Mouse (Mus musculus) layer of hippocampus, adult 11-12 months (tissue): ENCODE data around the gene Baz2b.
"Not testable (repeated sequence)": the region's sequence is repeated elsewhere in the genome, so short reads cannot be mapped to it uniquely, and the experiment has no call there.

ENCODE experiments used
- DNase-seq: peaks from one replicate; pipeline ENCODE4 v3.0.0; 2022; ENCODE audit warnings: low spot score

Baz2b gene

DNA sequence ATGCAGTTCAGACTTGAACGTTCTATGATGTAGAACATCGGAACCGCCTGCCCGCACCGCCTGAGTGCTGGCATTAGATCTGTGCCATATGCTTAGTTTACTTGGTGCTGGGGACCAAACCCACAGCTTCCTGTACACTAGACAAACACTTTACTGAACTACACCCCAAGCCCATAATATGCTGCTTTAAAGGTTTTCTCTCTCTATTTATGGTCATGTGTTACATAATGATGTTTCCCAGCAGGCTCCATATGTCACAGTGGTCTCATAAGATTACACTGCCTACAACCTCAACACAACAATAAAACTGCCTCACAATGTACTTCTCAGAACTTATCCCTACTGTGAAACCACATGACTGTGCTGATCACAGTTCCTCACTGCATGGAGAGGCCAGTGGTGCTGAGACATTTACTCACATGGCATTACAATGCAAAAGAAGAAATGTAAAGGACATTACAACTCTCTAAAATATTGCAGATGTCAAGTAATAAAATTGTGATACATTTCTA is 9.5 kb downstream of the Baz2b start:
- DNase-seq: no peak

- DNase-seq: no peak
These were observed 12.8 kb downstream of the Baz2b start for GRCm38 (mm10) chr2:60196841-60197240.

DNA sequence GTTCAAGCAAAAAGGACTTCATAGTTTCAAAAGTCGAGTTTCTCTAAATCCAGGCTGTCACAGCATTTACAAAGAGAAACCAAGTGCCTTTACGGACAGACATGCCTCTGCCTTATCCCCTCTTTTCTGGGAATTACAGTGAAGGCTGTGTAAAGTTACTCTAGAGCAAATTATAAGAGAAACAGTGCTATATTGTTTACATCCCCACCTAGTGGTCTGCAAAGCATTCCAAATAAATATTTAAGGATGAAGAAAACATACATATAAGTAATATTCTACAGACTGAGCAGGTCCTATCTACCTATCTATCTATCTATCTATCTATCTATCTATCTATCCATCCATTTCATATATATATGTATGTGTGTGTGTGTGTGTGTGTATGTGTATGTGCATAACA is 27.9 kb downstream of the Baz2b start:
- no peak for DNase-seq

GRCm38 (mm10) chr2:60177490-60177889 is 32.1 kb downstream of the Baz2b start:
- no peak for DNase-seq

GRCm38 (mm10) chr2:60176087-60176486 is 33.6 kb downstream of the Baz2b start:
- DNase-seq: peak; percentile 13

DNA sequence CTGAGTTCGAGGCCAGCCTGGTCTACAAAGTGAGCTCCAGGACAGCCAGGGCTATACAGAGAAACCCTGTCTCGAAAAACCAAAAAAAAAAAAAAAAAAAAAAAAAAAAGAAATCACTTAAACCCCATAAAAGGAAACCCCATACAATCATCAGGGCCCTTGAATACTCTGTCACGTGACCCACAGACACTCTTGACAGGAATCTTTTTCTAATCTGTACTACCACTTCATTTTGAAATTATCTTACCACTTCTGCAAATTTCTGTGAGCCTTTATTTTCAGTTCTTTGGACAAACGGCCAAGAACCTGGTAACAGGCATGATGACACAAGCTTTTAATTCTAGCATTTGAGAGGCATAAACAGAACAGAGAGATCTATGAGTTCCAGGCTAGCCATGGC is 34.6 kb downstream of the Baz2b start:
- DNase-seq: no peak

DNA sequence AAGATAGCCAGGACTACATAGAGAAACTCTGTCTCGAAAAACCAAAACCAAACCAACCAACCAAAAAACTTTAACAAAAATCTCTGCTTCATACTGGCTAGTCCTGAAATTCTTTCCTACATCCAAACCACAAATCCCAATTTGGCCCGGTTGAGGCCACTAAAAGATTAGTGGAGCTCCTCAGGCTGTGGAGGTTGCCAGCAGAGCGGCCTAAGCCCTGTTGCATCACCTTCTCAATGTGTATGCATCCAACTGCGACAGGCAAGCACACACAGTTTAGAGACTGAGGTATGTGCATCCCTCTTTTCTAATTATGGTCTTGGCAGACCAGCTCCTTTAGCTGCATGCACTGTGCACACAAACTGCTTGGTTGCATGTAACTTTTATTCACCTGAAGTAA is 36.0 kb downstream of the Baz2b start:
- no peak for DNase-seq

GRCm38 (mm10) chr2:60173190-60173589 is 36.4 kb downstream of the Baz2b start:
- DNase-seq: no peak

DNA sequence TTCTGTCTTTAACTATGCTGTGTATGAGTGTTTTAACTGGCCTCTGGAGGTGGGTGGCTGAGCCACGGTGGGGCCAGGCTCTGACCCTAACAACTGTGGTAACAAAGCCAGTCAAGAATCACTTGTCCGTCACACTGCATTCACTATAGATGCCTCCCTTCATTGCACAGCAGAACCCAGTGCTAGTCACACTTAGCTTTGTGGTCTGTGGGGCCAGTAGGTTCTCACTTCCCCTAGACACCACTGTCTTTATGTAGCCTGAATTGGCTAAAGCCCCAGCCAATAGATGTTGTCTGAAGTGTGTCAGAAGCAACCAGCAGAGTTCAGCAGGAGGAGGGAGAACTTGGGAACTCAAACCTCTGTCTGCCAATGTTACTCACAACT is 37.1 kb downstream of the Baz2b start:
- DNase-seq: peak; percentile 9

DNA sequence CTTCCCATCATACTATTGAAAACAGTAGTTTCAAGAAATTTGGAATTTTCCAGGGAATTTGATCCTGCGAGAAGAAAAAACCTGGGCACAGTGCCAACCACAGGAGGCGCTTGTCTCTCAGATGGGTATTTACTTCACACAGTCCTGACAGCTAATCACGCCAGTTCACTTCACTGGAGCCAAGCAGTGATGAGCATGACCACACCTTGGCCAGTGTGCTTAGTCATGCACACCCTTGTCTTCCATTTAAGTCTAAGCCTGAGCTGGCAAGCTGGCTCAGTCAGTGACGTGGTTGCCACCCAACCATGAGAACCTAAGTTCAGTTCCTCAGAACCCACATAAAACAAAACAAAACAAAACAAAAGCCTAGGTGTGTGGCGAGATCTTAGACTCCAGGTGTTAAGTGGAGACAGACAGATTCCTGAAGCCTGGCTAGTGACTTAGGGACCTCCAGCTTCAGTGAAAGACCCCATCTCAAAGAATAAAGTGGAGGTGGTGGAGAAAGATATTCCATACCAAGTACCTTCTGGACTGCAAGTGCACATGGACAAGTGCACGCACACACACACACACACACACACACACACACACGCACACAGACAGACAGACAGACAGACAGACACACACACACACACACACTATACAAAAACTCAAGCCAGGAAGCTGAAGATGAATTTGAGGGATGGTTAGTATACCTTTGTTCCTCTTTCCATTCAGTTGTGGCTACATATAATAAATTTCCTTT is 37.7 kb downstream of the Baz2b start:
- DNase-seq: peak; percentile 17

- DNase-seq: no peak
These were observed 42.8 kb downstream of the Baz2b start for GRCm38 (mm10) chr2:60166878-60167277.

GRCm38 (mm10) chr2:60165679-60166078 is 44.0 kb downstream of the Baz2b start:
- DNase-seq: no peak

GRCm38 (mm10) chr2:60163744-60164143 is 45.9 kb downstream of the Baz2b start:
- DNase-seq: no peak

DNA sequence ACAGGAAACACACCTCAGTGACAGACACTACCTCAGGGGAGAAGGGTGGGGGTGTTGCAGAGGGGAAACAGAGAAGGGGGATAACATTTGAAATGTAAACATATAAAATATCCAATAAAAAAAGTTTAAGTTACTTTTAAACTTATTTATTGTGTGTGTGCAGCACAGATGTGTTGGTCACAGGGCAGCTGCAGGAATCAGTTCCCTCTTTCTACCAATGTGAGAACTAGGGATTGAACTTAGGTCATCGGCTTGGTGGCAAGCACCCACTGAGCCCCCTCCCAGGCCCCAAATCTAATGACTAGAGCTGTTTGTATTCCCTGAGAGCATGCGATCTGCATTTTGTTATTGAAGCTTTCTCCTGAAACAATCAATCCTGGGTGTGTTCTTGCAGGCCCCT is 57.2 kb downstream of the Baz2b start:
- DNase-seq: no peak

GRCm38 (mm10) chr2:60148651-60149050 is 61.0 kb downstream of the Baz2b start:
- DNase-seq: no peak

- no peak for DNase-seq
These were observed 62.2 kb downstream of the Baz2b start for GRCm38 (mm10) chr2:60147428-60147827.

DNA sequence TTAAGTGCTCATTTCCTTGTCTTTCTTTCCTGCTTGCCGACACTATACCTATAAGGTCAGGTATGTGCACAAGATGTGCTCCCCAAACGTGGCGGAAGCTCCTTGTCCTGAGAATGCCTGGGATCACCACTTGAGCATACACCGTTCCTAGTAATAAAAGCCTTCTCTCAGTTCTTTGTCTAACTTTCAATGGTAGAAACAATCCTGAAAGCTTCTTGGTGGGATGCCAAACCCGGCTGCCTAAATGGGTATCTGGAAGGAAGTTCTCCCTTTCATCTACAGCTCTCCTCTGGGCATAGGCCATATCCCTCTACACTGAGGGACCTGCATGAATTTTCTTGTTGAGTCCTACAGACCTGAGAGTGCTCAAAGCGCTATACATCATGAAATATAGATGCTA is 63.9 kb downstream of the Baz2b start:
- DNase-seq: peak; percentile 13

- no peak for DNase-seq
These were observed 66.3 kb downstream of the Baz2b start for GRCm38 (mm10) chr2:60143383-60143782.

DNA sequence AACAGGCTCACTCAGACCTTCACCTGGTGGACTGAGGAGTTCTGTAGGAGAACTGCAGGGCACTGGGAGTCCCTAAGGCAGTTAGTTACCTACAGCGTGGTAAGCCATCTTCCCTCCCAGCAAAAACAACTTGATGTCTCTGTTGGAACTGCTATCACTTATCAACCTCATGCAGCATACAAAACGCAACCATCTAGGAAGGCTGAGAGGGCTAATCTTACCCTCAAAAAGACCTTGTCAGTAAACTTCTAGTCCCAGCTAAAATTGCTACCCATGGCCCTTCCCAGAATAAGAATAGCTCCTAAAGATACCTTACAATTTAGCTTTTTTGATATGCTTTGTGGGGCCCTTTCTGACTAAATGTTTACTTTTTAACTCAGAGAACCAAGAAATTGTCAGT is 67.4 kb downstream of the Baz2b start:
- DNase-seq: no peak

DNA sequence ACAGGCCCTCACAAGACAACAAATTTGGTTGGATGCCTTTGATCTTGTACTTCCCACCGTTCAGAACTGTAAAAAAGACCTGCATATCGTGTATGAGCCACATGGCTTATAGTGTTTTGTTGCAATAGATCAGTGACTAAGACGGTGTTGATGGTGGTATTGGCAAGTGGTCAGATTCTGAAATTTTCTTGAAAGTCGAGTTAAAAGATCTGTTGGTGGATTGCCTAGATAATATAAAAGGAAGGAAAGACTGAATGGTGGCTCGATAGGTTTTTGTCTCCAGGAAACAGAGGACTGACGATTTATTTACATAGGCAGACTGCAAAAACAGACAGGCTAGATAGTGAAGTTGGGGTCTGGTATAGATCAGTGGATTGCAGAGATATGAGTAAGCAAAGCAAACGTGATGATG is 70.9 kb downstream of the Baz2b start:
- DNase-seq: no peak

- no peak for DNase-seq
These were observed 73.8 kb downstream of the Baz2b start for GRCm38 (mm10) chr2:60135796-60136195.

DNA sequence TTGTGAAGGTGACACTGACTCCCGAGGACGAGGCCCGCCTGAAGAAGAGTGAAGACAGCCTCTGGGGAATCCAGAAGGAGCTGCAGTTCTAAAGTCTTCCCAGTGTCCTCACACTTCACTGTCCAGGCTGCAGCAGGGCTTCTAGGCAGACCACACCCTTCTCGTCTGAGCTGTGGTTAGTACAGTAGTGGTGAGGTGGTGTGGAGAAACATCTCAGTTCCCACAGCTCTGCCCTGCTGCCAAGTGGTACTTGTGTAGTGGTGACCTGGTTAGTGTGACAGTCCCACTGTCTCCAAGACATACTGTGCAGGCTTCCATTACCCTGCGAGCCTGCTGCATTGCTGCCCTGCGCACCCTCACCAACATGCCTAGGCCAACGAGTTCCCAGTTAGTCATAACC is 74.7 kb downstream of the Baz2b start:
- not testable (repeated sequence) for DNase-seq

DNA sequence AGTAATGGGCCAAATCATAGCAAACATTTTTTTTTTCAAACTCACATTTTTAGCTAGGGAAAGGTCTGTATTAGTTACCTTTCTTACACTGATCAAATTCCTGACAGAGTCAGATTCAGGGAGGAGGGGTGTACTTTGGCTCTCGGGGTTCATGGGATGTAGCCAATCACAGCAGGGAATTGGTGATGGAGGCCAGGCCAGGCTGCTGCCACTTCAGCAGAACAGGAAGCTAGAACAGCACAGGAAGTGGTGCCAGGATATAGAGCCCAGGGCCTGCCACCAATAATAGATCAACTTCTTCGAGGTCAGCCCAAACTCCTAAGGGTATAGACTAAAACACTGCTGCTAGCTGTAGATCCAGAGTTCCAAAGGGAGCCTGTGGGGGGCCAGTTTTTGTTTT is 76.6 kb downstream of the Baz2b start:
- no peak for DNase-seq
